Mouse (Mus musculus): Measurements from ENCODE around the gene Ncoa3. TPM values are rescaled to one million over a fixed set of nuclear protein-coding genes. Genes with fewer than 3 reads are reported as not detected.

Ncoa3 gene
- polyA plus RNA-seq, 2 experiments = 3.3 to 4.4 TPM

- WGBS (ENCODE audit: insufficient replicate concordance) = 39% methylated on average over 8 of the region's 8 CpGs
- ATAC-seq (ENCODE audit: insufficient read depth) = no peak
Measured at GRCm38 (mm10) chr2:165955386-165955785, 37.0 kb upstream of the Ncoa3 start.

GRCm38 (mm10) chr2:165956096-165956740 lies 36.2 kb upstream of the Ncoa3 start:
- H3K36me3 ChIP-seq (replicated peaks; ENCODE audit: control insufficient read depth, insufficient read depth, low read depth) = no peaks in the 10 kb centered on the region
- no peak overlapping the region for H3K9ac ChIP-seq (replicated peaks)
- DNase-seq (ENCODE audit: low read depth in 3 of 3, low spot score in 3 of 3) = no peak
- TF ChIP-seq EP300 (IDR thresholded peaks at IDR 0.05; ENCODE audit: low read depth) (no peak), CTCF (IDR thresholded peaks at IDR 0.05; ENCODE audit: low read depth) (no peak)
- H3K27me3 ChIP-seq (ENCODE audit: control insufficient read depth, insufficient read depth, low read length) = no peaks in the 10 kb centered on the region
- no peak overlapping the region for H3K27ac ChIP-seq
- WGBS (ENCODE audit: insufficient replicate concordance) = 23% methylated on average over 7 of the region's 7 CpGs
- H3K4me3 ChIP-seq (ENCODE audit: insufficient read depth in 1 of 2, low read depth in 2 of 2, low read length in 2 of 2) = no peak overlapping the region
- peaks cover 18 to 34% of the 10 kb centered on the region in 2 experiments for H3K4me1 ChIP-seq (replicated peaks; ENCODE audit: control insufficient read depth in 2 of 2, insufficient read depth in 2 of 2, low read length in 1 of 2)
- ATAC-seq (ENCODE audit: insufficient read depth) = no peak
- H3K9me3 ChIP-seq (ENCODE audit: control insufficient read depth, low read length) = no peaks in the 10 kb centered on the region
- no peak overlapping the region for H3K4me2 ChIP-seq (ENCODE audit: low read depth)

More at GRCm38 (mm10) chr2:165955386-165955785, 37.0 kb upstream of the Ncoa3 start:
- Histone ChIP-seq H3K4me2 (ENCODE audit: low read depth) (peak overlapping the region; percentile 59), H3K4me1 (replicated peaks; ENCODE audit: control insufficient read depth in 2 of 2, insufficient read depth in 2 of 2, low read length in 1 of 2) (peaks cover 18 to 36% of the 10 kb centered on the region in 2 experiments), H3K36me3 (replicated peaks; ENCODE audit: control insufficient read depth, insufficient read depth, low read depth) (no peaks in the 10 kb centered on the region), H3K9ac (replicated peaks) (no peak overlapping the region; the same call in 1 of the 2 replicates), H3K4me3 (ENCODE audit: insufficient read depth in 1 of 2, low read depth in 2 of 2, low read length in 2 of 2) (no peak overlapping the region), H3K27me3 (ENCODE audit: control insufficient read depth, insufficient read depth, low read length) (no peaks in the 10 kb centered on the region), H3K27ac (peak overlapping the region; percentile 20), H3K9me3 (ENCODE audit: control insufficient read depth, low read length) (no peaks in the 10 kb centered on the region)
- TF ChIP-seq CTCF (IDR thresholded peaks at IDR 0.05; ENCODE audit: low read depth) (no peak), EP300 (IDR thresholded peaks at IDR 0.05; ENCODE audit: low read depth) (no peak)
- no peak for DNase-seq (ENCODE audit: low read depth in 3 of 3, low spot score in 3 of 3)

- Histone ChIP-seq H3K4me3 (ENCODE audit: insufficient read depth in 1 of 2, low read depth in 2 of 2, low read length in 2 of 2) (no peak overlapping the region), H3K4me2 (ENCODE audit: low read depth) (no peak overlapping the region), H3K27me3 (ENCODE audit: control insufficient read depth, insufficient read depth, low read length) (no peaks in the 10 kb centered on the region), H3K27ac (no peak overlapping the region), H3K36me3 (replicated peaks; ENCODE audit: control insufficient read depth, insufficient read depth, low read depth) (no peaks in the 10 kb centered on the region), H3K9ac (replicated peaks) (no peak overlapping the region), H3K4me1 (replicated peaks; ENCODE audit: control insufficient read depth in 2 of 2, insufficient read depth in 2 of 2, low read length in 1 of 2) (peaks cover 8 to 25% of the 10 kb centered on the region in 2 experiments), H3K9me3 (ENCODE audit: control insufficient read depth, low read length) (no peaks in the 10 kb centered on the region)
- no peak for DNase-seq (ENCODE audit: low read depth in 3 of 3, low spot score in 3 of 3)
- WGBS (ENCODE audit: insufficient replicate concordance) = 45% methylated on average over 9 of the region's 9 CpGs
- TF ChIP-seq CTCF (IDR thresholded peaks at IDR 0.05; ENCODE audit: low read depth) = no peak
- TF ChIP-seq EP300 (IDR thresholded peaks at IDR 0.05; ENCODE audit: low read depth) = no peak
- ATAC-seq (ENCODE audit: insufficient read depth) = no peak
Measured at GRCm38 (mm10) chr2:165957257-165957828, 35.1 kb upstream of the Ncoa3 start.

- Histone ChIP-seq H3K9ac (replicated peaks) (no peak overlapping the region), H3K4me2 (ENCODE audit: low read depth) (no peak overlapping the region), H3K27me3 (ENCODE audit: control insufficient read depth, insufficient read depth, low read length) (no peaks in the 10 kb centered on the region), H3K4me1 (replicated peaks; ENCODE audit: control insufficient read depth in 2 of 2, insufficient read depth in 2 of 2, low read length in 1 of 2) (peaks cover 8 to 25% of the 10 kb centered on the region in 2 experiments), H3K9me3 (ENCODE audit: control insufficient read depth, low read length) (no peaks in the 10 kb centered on the region), H3K36me3 (replicated peaks; ENCODE audit: control insufficient read depth, insufficient read depth, low read depth) (no peaks in the 10 kb centered on the region), H3K27ac (no peak overlapping the region), H3K4me3 (ENCODE audit: insufficient read depth in 1 of 2, low read depth in 2 of 2, low read length in 2 of 2) (no peak overlapping the region)
- ATAC-seq (ENCODE audit: insufficient read depth) (no peak), DNase-seq (ENCODE audit: low read depth in 3 of 3, low spot score in 3 of 3) (no peak)
- no peak for TF ChIP-seq EP300 (IDR thresholded peaks at IDR 0.05; ENCODE audit: low read depth)
- no peak for TF ChIP-seq CTCF (IDR thresholded peaks at IDR 0.05; ENCODE audit: low read depth)
- WGBS (ENCODE audit: insufficient replicate concordance) = 68% methylated on average over 6 of the region's 6 CpGs
Measured at GRCm38 (mm10) chr2:165958556-165958955, 33.9 kb upstream of the Ncoa3 start.

- no peak for ATAC-seq (ENCODE audit: insufficient read depth)
- H3K36me3 ChIP-seq (replicated peaks; ENCODE audit: control insufficient read depth, insufficient read depth, low read depth) = no peaks in the 10 kb centered on the region
- no peaks in the 10 kb centered on the region for H3K9me3 ChIP-seq (ENCODE audit: control insufficient read depth, low read length)
- H3K4me1 ChIP-seq (replicated peaks; ENCODE audit: control insufficient read depth in 2 of 2, insufficient read depth in 2 of 2, low read length in 1 of 2) = peaks cover 4 to 11% of the 10 kb centered on the region in 2 experiments; a peak in 3 of 4 replicates
- 54% methylated on average over 3 of the region's 3 CpGs for WGBS (ENCODE audit: insufficient replicate concordance)
- H3K27ac ChIP-seq = no peak overlapping the region
- H3K4me2 ChIP-seq (ENCODE audit: low read depth) = no peak overlapping the region
- no peak overlapping the region for H3K9ac ChIP-seq (replicated peaks)
- no peaks in the 10 kb centered on the region for H3K27me3 ChIP-seq (ENCODE audit: control insufficient read depth, insufficient read depth, low read length)
- no peak overlapping the region for H3K4me3 ChIP-seq (ENCODE audit: insufficient read depth in 1 of 2, low read depth in 2 of 2, low read length in 2 of 2)
- TF ChIP-seq EP300 (IDR thresholded peaks at IDR 0.05; ENCODE audit: low read depth) (no peak), CTCF (IDR thresholded peaks at IDR 0.05; ENCODE audit: low read depth) (no peak)
- DNase-seq (ENCODE audit: low read depth in 3 of 3, low spot score in 3 of 3) = no peak
Measured at GRCm38 (mm10) chr2:165960695-165961094, 31.7 kb upstream of the Ncoa3 start.

Measured in liver, embryonic 14.5 days (tissue).